Mouse (Mus musculus): ENCODE measurements around the gene Carns1.
"Not testable (repeated sequence)": the region's sequence is repeated elsewhere in the genome, so short reads cannot be mapped to it uniquely, and the experiment has no call there.

Gene Carns1

DNA sequence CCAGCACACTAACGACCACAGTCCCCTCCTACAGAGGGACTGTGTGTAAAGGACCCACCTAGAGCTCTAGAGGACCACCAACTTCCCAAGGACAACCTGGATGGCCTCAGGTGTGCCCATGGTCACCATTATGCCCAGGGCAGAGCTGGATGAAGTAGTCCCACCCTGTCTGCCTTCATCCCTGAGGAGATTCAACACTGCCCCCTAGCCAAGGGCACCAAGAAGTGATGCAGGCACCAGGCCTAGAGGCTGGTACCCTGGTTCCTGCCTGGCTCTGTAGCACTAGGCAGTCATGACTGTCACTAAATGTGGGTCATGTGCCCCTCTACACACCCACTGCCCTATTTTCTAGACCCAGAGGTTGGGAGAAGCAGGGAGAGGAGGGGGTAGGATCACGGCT lies 43.5 kb downstream of the Carns1 start:
- DNase-seq (ENCODE audit: low spot score in 2 of 2): peak in 1 of 2 experiments; percentile 53

GRCm38 (mm10) chr19:4131075-4131474 lies 44.2 kb downstream of the Carns1 start:
- peak; percentile 45 to 61 for DNase-seq (ENCODE audit: low spot score in 2 of 2)

GRCm38 (mm10) chr19:4130106-4130505 lies 45.2 kb downstream of the Carns1 start:
- DNase-seq (ENCODE audit: low spot score in 2 of 2): no peak

DNA sequence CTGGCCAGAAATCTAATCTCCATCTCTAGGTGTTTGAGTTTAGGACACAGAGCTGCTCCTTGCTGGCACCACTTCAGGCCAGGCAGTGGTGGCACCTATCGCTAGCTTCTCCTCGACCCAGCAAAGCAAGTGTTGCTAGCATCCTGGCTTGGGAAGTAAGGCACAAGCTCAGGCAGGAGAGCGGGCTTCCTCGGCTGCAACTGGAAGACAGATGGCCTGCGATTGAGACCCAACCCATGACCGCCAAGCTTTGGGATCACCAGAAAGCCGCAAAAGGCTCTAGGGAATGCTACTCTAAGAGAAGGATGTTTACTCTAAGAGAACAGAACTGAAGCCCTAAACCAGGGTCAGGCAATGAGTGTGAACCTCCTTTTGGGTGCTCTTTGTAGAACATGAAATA lies 45.8 kb downstream of the Carns1 start:
- DNase-seq (ENCODE audit: low spot score in 2 of 2): no peak

DNA sequence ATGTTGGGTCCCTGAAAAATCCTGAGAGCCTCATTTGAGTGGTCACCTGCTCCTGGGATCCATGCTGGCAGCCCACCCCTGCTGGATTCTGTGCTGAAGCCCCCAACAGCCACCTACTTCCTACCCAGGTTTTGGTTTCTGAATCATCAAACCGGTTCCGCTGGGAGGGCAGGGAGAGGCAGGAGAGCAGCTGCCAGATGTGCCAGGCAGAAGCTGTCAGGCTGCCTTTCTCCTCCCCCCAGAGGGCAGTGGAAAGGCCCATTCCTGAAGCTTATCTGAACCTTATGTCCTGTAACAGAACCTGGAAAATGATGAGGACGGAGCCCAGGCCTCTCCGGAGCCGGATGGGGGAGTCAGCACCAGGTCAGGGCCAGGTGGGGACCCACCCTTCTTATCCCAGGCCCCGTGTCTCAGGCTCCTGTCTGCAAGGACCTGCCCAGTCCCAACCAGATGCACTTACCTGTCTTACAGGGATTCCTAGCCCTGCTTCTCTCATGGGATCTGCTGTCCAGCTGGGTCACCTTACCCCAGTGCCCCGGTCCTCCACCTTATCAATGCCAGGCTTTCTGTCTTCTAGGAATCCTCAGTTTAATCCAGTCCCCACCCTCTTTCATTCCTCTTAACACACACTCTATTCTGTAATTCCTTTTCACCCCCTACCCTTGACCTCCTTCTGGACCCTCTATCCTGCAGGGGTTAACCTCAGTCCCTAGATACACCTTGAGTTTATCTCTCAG lies 48.4 kb downstream of the Carns1 start:
- peak; percentile 53 to 72 for DNase-seq (ENCODE audit: low spot score in 2 of 2)

DNA sequence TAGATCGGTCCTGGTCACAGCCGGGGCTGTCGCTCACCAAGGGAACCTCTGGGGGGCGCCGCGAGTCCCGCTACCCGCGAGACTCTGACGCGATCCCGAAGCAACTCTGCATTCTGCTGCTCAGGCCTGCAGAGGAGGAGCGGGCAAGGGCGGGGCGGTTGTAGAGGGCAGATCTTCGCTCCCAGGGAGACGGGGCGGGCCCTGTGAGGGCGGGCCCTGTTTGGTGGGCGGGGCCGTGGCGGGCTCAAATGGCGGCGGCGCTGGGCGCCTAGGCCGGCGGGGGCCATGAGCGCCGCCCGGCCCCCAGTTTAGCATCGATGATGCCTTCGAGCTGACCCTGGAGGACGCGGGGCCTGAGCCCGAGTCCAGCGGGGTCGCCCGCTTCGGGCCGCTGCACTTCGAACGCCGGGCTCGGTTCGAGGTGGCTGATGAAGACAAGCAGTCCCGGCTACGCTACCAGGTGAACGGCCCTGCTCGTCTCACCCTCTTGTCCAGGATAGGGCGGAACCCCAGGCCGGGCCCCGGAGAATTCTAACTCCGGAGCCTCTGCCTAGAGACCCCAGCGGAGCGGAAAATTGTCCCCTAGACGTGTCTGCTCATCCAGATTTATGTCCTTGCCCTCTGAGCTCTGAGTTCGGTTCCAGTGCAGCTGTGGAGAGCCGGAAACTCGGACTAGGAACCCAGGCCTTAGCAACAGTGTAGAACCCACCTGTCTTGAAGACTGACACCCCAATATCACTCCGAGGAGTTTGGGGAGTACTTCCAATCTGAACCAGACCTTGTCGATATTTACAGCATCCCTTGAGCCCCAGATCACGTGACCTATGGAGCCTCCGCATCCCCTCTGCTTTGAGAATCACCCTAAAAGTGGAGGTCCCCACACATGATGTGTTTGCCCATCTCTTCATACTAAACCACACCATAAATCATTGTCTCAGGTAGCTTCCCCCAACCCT lies 49.3 kb downstream of the Carns1 start, which contains the start of gene Aip:
Gene Aip, minus strand, starts transcription at position 118 of the 956 bp plus-strand sequence.
- DNase-seq (ENCODE audit: low spot score in 2 of 2): peak; percentile 97 to 100

DNA sequence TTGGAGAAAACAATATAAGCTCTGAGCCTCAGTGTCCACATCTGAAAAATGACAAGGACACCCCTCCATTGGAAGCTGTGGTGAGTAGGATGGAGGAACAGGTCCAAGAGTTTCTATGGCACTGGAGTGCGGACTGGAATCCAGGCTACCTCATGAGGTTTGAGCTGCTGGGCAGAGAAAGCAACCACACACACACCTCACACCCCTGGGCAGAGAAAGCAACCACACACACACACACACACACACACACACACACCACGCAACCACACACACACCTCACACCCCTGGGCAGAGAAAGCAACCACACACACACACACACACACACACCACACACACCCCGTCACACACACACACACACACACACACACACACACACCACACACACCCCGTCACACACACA lies 50.0 kb downstream of the Carns1 start:
- DNase-seq (ENCODE audit: low spot score in 2 of 2): peak in 1 of 2 experiments; percentile 48

- DNase-seq (ENCODE audit: low spot score in 2 of 2): no peak
Observed at GRCm38 (mm10) chr19:4124432-4124831, 50.8 kb downstream of the Carns1 start.

DNA sequence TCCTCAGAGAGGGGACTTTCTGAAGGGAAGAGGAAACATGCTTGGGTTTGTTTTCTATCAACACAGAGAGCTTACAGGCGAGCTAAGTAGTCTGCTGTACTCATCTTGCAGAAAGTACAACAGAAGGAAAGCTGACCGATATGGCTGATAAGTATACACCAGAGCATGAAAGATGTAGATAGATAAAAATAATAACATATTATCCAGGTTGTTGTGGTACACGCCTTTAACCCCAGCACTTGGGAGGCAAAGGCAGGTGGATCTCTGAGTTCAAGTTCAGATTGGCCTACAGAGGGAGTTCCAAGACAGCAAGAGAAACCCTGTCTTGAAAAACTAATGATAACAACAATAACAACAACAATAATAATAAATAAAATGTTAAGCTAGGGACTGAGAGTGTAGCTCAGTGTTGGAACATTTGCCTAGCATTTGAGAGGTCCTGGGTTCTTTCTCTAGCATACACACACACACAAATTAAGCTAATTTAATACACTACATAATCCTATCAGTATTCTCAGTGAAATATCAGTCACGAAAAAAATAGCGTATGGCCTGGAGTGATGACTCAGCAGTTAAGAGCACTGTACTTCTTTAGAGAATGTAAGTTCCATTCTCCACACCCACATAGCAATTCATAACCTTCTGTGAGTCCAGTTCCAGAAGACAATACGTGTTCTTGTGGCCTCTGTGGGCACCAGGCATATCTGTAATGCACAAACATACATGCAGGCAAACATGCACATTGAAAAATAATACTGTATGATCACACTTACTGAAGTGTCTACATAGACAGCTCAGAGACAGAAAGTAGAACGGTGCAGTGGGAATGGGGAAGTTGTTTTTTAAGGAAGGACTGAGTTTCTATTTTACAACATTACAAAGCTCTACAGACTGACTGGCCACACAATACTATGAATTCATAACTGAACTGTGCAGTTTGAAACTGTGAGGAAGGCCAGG lies 52.6 kb downstream of the Carns1 start:
- no peak for DNase-seq (ENCODE audit: low spot score in 2 of 2)

- not testable (repeated sequence) for DNase-seq (ENCODE audit: low spot score in 2 of 2)
Observed at GRCm38 (mm10) chr19:4121896-4122295, 53.4 kb downstream of the Carns1 start.

- peak; percentile 97 to 99 for DNase-seq (ENCODE audit: low spot score in 2 of 2)
Observed at GRCm38 (mm10) chr19:4121097-4121805, 54.0 kb downstream of the Carns1 start.

DNA sequence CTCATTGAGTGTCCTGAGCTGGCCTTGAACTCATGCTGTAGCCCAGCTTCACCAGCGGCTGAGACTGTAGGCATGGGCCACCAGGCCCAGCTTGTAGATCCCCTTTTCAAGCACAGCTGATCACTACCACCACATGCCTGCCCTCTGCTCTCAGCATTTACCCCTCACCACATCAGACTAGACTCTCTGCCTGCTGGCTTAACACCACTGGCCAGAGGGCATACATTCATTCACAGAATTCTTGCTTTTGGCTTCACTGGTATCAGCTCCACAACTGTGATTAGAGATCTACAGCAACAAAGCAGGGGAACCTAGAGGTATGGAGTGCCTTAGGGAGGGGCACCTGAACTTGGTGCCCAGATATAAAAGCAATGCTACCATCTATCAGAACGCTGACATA lies 54.8 kb downstream of the Carns1 start:
- DNase-seq (ENCODE audit: low spot score in 2 of 2): no peak

DNA sequence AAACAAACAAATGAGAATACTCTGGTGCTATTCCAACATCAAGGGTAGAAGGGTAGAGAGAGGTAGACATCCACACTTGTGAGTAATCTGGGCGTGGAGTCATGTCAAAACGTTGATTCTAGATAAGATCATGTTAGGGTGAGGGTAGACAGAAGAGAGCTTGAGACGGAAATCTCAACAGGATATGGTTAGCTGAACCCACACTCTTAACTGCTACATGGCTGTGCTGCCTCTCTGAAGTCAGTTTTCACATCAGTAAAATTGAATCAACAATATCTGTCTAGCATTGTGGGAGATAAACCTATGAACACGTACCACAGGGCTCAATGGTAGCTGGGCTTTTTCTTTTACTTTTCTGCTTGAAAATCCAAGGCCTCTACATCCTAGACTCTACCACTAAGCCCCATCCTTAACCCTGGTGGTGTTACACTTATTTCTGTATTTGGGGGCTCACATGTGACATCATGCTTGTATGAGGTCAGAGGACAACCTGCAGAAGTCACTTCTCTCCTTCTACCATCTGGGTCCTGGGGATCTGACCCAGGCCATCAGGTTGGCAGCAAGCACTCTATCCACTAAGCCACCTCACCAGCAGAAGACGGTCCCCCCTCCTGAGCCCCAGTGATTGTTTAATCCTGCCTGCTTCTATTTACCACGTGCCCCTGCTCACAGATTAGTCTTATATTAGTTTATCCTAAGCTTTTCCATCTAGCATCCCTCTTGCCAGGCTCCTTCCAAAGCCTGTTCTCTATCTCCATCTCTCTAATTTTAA lies 55.4 kb downstream of the Carns1 start:
- no peak for DNase-seq (ENCODE audit: low spot score in 2 of 2)

DNA sequence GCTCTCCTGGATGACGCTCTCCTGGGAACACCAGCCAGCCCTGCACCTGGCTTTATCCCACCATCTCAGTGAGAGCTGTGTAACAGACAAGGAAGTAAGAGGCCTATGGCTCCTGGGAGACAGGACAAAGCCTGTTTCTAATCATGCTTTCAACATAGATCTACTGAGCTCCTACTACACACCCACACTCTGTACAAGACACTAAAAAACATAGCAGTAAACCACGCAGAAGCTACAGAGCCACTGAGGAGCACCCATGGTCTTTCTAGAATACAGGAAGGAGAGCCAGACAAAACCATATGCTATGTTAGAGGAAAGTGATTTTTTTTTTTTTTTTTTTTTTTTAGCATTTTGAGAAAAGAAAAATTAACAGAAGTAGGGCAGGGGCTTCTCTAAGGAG lies 56.9 kb downstream of the Carns1 start:
- no peak for DNase-seq (ENCODE audit: low spot score in 2 of 2)

GRCm38 (mm10) chr19:4117006-4117405 lies 58.3 kb downstream of the Carns1 start:
- DNase-seq (ENCODE audit: low spot score in 2 of 2): no peak

- DNase-seq (ENCODE audit: low spot score in 2 of 2): no peak
Observed at GRCm38 (mm10) chr19:4115816-4116215, 59.5 kb downstream of the Carns1 start.

- no peak for DNase-seq (ENCODE audit: low spot score in 2 of 2)
Observed at GRCm38 (mm10) chr19:4115144-4115543, 60.1 kb downstream of the Carns1 start.

- DNase-seq (ENCODE audit: low spot score in 2 of 2): no peak
Observed at GRCm38 (mm10) chr19:4114551-4114950, 60.7 kb downstream of the Carns1 start.

Data from spleen, postnatal 10 days (tissue).